Mouse (Mus musculus): ENCODE results near the gene Cdnf.
A peak's percentile ranks its signal among the peaks of the same experiment; 100 is the strongest.

Cdnf gene

GRCm38 (mm10) chr2:3512552-3513454 is at the start of gene Cdnf, which contains the start of the genes Gm45902 and Hspa14:
TSS of gene Cdnf (plus strand) at chr2:3513030.
TSS of gene Gm45902 (minus strand) at chr2:3512790.
TSS of gene Hspa14 (minus strand) at chr2:3512814.
- DNase-seq, result peak; percentile 90 to 94

- no peak for DNase-seq
These were observed 38.9 kb upstream of the Cdnf start for GRCm38 (mm10) chr2:3473891-3474290.

- peak; percentile 25 to 53 for DNase-seq
These were observed 38.4 kb upstream of the Cdnf start for GRCm38 (mm10) chr2:3474361-3474805.

GRCm38 (mm10) chr2:3474861-3475283 is 38.0 kb upstream of the Cdnf start, which contains the start of gene Suv39h2:
TSS of gene Suv39h2 (minus strand) at chr2:3475031.
- DNase-seq, result peak; percentile 96 to 99

GRCm38 (mm10) chr2:3475746-3476251 is 37.0 kb upstream of the Cdnf start:
- DNase-seq, result no peak

- no peak for DNase-seq
These were observed 32.6 kb upstream of the Cdnf start for GRCm38 (mm10) chr2:3480239-3480638.

GRCm38 (mm10) chr2:3489816-3490215 is 23.0 kb upstream of the Cdnf start:
- no peak for DNase-seq

GRCm38 (mm10) chr2:3493833-3494409 is 18.9 kb upstream of the Cdnf start:
- no peak for DNase-seq

- no peak for DNase-seq
These were observed 13.3 kb upstream of the Cdnf start for GRCm38 (mm10) chr2:3499543-3499942.

- no peak for DNase-seq
These were observed 11.9 kb upstream of the Cdnf start for GRCm38 (mm10) chr2:3500886-3501285.

GRCm38 (mm10) chr2:3512076-3512475 is 754 bp upstream of the Cdnf start:
- peak; percentile 16 to 26 for DNase-seq

GRCm38 (mm10) chr2:3522558-3522957 is 9.7 kb downstream of the Cdnf start:
- DNase-seq, result no peak

- DNase-seq, result no peak
These were observed 13.5 kb downstream of the Cdnf start for GRCm38 (mm10) chr2:3526288-3526687.

GRCm38 (mm10) chr2:3541307-3542079 is 28.7 kb downstream of the Cdnf start:
- no peak for DNase-seq

GRCm38 (mm10) chr2:3546055-3546454 is 33.2 kb downstream of the Cdnf start:
- DNase-seq, result no peak

GRCm38 (mm10) chr2:3546588-3546987 is 33.8 kb downstream of the Cdnf start:
- DNase-seq, result peak; percentile 38 to 55

GRCm38 (mm10) chr2:3570186-3570585 is 57.4 kb downstream of the Cdnf start, which contains the start of gene Fam107b:
TSS of gene Fam107b (plus strand) at chr2:3570488.
- DNase-seq, result no peak

- DNase-seq, result no peak
These were observed 57.8 kb downstream of the Cdnf start for GRCm38 (mm10) chr2:3570606-3571005.

- DNase-seq, result no peak
These were observed 61.1 kb downstream of the Cdnf start for GRCm38 (mm10) chr2:3573883-3574282.

- DNase-seq, result no peak
These were observed 62.3 kb downstream of the Cdnf start for GRCm38 (mm10) chr2:3575140-3575539.
